Mouse (Mus musculus) forebrain, embryonic 15.5 days (tissue): ENCODE data around the gene Fgfr2. TPM values are rescaled to one million over a fixed set of nuclear protein-coding genes. Genes with fewer than 3 reads are reported as not detected.

Experiments used
- ATAC-seq: fragments of 200-750 bp; cut with Nextera tagmentation; replicated peaks from 2 replicates; pipeline ENCODE4 v1.8.0; 2017; ENCODE audit warnings: mild to moderate bottlenecking, moderate TSS enrichment, moderate library complexity
- H3K27ac ChIP-seq: fragments of 300-500 bp; sonication (generic); replicated peaks from 2 replicates; pipeline ENCODE4 v1.5.1; 2015; ENCODE audit warnings: mild to moderate bottlenecking, inconsistent platforms
- H3K27me3 ChIP-seq: fragments of 300-500 bp; sonication (generic); 2 replicates; pipeline ENCODE4 v1.6.1; 2015; ENCODE audit warnings: inconsistent platforms
- H3K36me3 ChIP-seq: fragments of 300-500 bp; sonication (generic); 2 replicates; pipeline ENCODE4 v1.6.1; 2015; ENCODE audit warnings: mild to moderate bottlenecking, inconsistent platforms
- H3K4me1 ChIP-seq: fragments of 300-500 bp; sonication (generic); 2 replicates; pipeline ENCODE4 v1.6.1; 2015; ENCODE audit warnings: inconsistent platforms
- H3K4me2 ChIP-seq: fragments of 300-500 bp; sonication (generic); replicated peaks from 2 replicates; pipeline ENCODE4 v1.6.1; 2015; ENCODE audit warnings: mild to moderate bottlenecking, inconsistent platforms
- H3K4me3 ChIP-seq: fragments of 300-500 bp; sonication (generic); 2 replicates; pipeline ENCODE4 v1.5.1; 2015; ENCODE audit warnings: mild to moderate bottlenecking, inconsistent platforms
- H3K9ac ChIP-seq: fragments of 300-500 bp; sonication (generic); replicated peaks from 2 replicates; pipeline ENCODE4 v1.6.1; 2015; ENCODE audit warnings: mild to moderate bottlenecking, inconsistent platforms
- H3K9me3 ChIP-seq: fragments of 300-500 bp; sonication (generic); 2 replicates; pipeline ENCODE4 v1.6.1; 2016; ENCODE audit warnings: inconsistent platforms
- WGBS: fragments of 180-500 bp; shearing (Covaris S2); methylation state at CpG from one replicate; pipeline ENCODE4 v1.1.7; 2015; ENCODE audit warnings: mixed read lengths; 5-methylcytosine and 5-hydroxymethylcytosine counted together
- polyA plus RNA-seq: library from polyadenylated mRNA; unstranded; fragments of >200 nt; fragmentation: Nextera tagmentation; extraction: Ambion mirVana; gene quantifications from 2 replicates; pipeline ENCODE4 v1.2.1, GENCODE M21; 2015

The Fgfr2 gene
- polyA plus RNA-seq, 1 experiment from 2014 or later: 48.1 TPM

GRCm38 (mm10) chr7:131648276-131648675 is 1474.9 kb downstream of the Fgfr2 start:
- peaks cover 24% of the 10 kb centered on the region for H3K4me1 ChIP-seq
- no peaks in the 10 kb centered on the region for H3K9me3 ChIP-seq
- ATAC-seq: no peak
- H3K27me3 ChIP-seq: peaks cover 95% of the 10 kb centered on the region
- no peak overlapping the region for H3K27ac ChIP-seq
- H3K36me3 ChIP-seq: no peaks in the 10 kb centered on the region
- no peak overlapping the region for H3K9ac ChIP-seq
- no peak overlapping the region for H3K4me2 ChIP-seq
- H3K4me3 ChIP-seq: no peak overlapping the region
- 29% methylated on average over 7 of the region's 7 CpGs for WGBS

DNA sequence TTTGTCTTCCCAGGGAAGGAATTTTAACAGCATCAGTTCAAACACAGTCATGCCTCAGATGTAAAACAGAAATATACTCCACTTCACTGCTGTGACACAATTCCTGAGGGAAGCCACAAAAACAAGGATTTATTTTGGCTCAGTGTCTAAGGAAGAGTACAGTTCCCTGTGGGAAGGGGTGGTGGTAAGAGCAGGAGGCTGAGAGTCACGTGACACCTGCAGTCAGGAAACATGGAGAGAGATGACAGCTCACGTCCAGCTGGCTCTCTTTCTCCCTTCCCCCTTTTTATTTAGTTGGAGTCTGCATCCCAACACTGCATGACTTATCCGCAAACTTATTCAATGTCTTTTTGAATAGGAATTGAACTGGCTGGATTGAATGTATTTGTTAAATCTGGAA is 1475.6 kb downstream of the Fgfr2 start:
- Histone ChIP-seq H3K4me2 (no peak overlapping the region), H3K4me1 (peaks cover 24% of the 10 kb centered on the region), H3K9ac (no peak overlapping the region), H3K9me3 (no peaks in the 10 kb centered on the region), H3K36me3 (no peaks in the 10 kb centered on the region), H3K4me3 (no peak overlapping the region), H3K27ac (no peak overlapping the region), H3K27me3 (peaks cover 95% of the 10 kb centered on the region)
- ATAC-seq: no peak
- WGBS: 42% methylated on average over 3 of the region's 3 CpGs

DNA sequence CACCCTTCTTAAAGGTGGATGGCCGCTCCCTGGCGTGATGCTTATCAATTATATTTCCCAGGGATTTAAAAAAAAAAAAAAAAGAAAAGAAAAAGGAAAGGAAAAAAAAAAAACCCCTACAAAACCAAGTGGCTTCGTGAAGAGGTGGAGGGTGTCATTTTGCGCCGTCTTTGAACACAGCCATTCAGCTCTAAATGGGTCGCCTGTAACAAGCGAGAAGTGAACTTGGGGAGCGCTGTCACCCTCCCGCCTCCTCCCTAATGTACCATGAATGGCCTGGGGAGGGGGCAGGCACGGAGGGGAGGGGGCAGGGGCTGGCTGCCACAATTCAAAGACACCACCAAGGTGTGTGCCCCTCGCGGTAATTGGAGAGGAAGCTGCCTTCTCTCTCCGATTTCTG is 1478.6 kb downstream of the Fgfr2 start:
- H3K4me2 ChIP-seq: no peak overlapping the region
- H3K9ac ChIP-seq: no peak overlapping the region
- ATAC-seq: no peak
- H3K9me3 ChIP-seq: no peaks in the 10 kb centered on the region
- peaks cover 18% of the 10 kb centered on the region for H3K4me1 ChIP-seq
- H3K27me3 ChIP-seq: peaks cover 99% of the 10 kb centered on the region
- no peak overlapping the region for H3K27ac ChIP-seq
- under 1% methylated on average over 13 of the region's 13 CpGs for WGBS
- no peak overlapping the region for H3K4me3 ChIP-seq
- H3K36me3 ChIP-seq: no peaks in the 10 kb centered on the region

GRCm38 (mm10) chr7:131644051-131644450 is 1479.1 kb downstream of the Fgfr2 start:
- H3K4me3 ChIP-seq: peak overlapping the region; percentile 7; the same call in 1 of the 2 replicates
- no peaks in the 10 kb centered on the region for H3K9me3 ChIP-seq
- H3K36me3 ChIP-seq: no peaks in the 10 kb centered on the region
- no peak overlapping the region for H3K9ac ChIP-seq
- H3K27me3 ChIP-seq: peaks cover 97% of the 10 kb centered on the region
- no peak for ATAC-seq
- no peak overlapping the region for H3K27ac ChIP-seq
- H3K4me1 ChIP-seq: peaks cover 18% of the 10 kb centered on the region
- H3K4me2 ChIP-seq: no peak overlapping the region
- under 1% methylated on average over 16 of the region's 16 CpGs for WGBS

GRCm38 (mm10) chr7:131643341-131643840 is 1479.8 kb downstream of the Fgfr2 start:
- Histone ChIP-seq H3K4me3 (no peak overlapping the region), H3K27ac (no peak overlapping the region), H3K9me3 (no peaks in the 10 kb centered on the region), H3K36me3 (no peaks in the 10 kb centered on the region), H3K4me1 (peaks cover 18% of the 10 kb centered on the region), H3K27me3 (peaks cover 90% of the 10 kb centered on the region), H3K9ac (no peak overlapping the region), H3K4me2 (no peak overlapping the region)
- no peak for ATAC-seq
- 9% methylated on average over 13 of the region's 13 CpGs for WGBS

GRCm38 (mm10) chr7:131629562-131629961 is 1493.6 kb downstream of the Fgfr2 start:
- Histone ChIP-seq H3K27me3 (no peaks in the 10 kb centered on the region), H3K4me2 (no peak overlapping the region), H3K9ac (no peak overlapping the region), H3K9me3 (no peaks in the 10 kb centered on the region), H3K4me3 (no peak overlapping the region), H3K27ac (peak overlapping the region; percentile 82), H3K36me3 (no peaks in the 10 kb centered on the region), H3K4me1 (peaks cover 35% of the 10 kb centered on the region)
- ATAC-seq: 0 out of 2 replicates have a peak, but pooled peaks have one; percentile 47
- 24% methylated on average over 8 of the region's 8 CpGs for WGBS

- Histone ChIP-seq H3K27ac (peak overlapping the region; percentile 82), H3K9ac (no peak overlapping the region), H3K4me2 (peak overlapping the region; percentile 5; the same call in 1 of the 2 replicates), H3K9me3 (no peaks in the 10 kb centered on the region), H3K4me3 (no peak overlapping the region), H3K27me3 (no peaks in the 10 kb centered on the region), H3K4me1 (peaks cover 35% of the 10 kb centered on the region), H3K36me3 (no peaks in the 10 kb centered on the region)
- WGBS: 52% methylated on average over 13 of the region's 13 CpGs
- ATAC-seq: peak; percentile 86
These were observed 1494.2 kb downstream of the Fgfr2 start for GRCm38 (mm10) chr7:131628846-131629391.

DNA sequence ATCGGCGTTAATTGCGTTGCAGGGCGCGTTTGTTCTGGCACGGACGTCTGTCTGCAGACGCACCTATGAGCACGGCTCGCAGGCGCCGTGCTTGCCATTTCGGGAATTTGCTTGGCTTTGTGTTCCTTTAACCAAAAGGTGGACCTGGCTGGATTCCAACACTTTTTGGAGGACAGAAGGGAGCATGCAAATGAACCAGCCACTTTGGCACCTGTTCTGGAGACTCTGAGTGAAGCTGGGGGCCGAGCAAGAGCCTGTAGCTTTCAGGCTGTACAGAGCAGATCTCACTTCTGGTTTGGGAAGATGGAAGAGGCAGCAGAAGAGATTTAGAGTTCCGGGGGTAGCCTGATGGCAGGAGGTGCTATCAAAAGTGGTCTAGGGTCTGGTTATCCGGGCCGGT is 1494.8 kb downstream of the Fgfr2 start:
- H3K9me3 ChIP-seq: no peaks in the 10 kb centered on the region
- peak overlapping the region; percentile 82 for H3K27ac ChIP-seq
- H3K4me2 ChIP-seq: peak overlapping the region; percentile 5; the same call in 1 of the 2 replicates
- no peaks in the 10 kb centered on the region for H3K36me3 ChIP-seq
- ATAC-seq: peak; percentile 69; the same call in 1 of the 2 replicates
- H3K4me1 ChIP-seq: peaks cover 35% of the 10 kb centered on the region
- peaks cover 5% of the 10 kb centered on the region; the same call in 1 of the 2 replicates for H3K27me3 ChIP-seq
- H3K4me3 ChIP-seq: no peak overlapping the region
- H3K9ac ChIP-seq: no peak overlapping the region
- WGBS: 58% methylated on average over 17 of the region's 17 CpGs

- WGBS: 47% methylated on average over 7 of the region's 7 CpGs
These were observed 1513.5 kb downstream of the Fgfr2 start for GRCm38 (mm10) chr7:131609677-131610076.

DNA sequence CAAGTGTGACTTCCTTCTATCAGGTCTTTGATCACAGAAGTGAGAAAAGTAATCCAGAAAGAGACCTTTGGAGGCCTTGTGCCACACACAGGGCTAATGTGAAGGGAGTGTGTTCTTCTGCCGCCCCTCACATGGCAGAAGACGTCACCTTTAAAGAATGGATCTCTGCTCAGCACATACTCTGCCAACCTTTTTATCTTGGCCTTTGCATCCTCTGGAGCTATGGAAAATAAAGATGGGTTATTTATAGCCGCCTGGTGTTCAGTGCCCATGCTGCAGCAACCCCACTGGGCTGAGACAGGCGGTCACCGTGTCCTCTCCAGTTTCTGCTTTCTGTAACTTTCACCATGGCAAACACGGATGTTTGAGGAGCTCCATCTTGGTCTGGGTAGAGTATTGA is 1515.1 kb downstream of the Fgfr2 start:
- 95% methylated on average over 6 of the region's 6 CpGs for WGBS
- no peak for ATAC-seq
- peaks cover 28% of the 10 kb centered on the region for H3K27me3 ChIP-seq
- no peak overlapping the region for H3K4me2 ChIP-seq
- H3K9ac ChIP-seq: no peak overlapping the region
- H3K4me3 ChIP-seq: no peak overlapping the region
- no peak overlapping the region for H3K27ac ChIP-seq
- no peaks in the 10 kb centered on the region for H3K9me3 ChIP-seq
- no peaks in the 10 kb centered on the region for H3K36me3 ChIP-seq
- no peaks in the 10 kb centered on the region for H3K4me1 ChIP-seq

More at GRCm38 (mm10) chr7:131609677-131610076, 1513.5 kb downstream of the Fgfr2 start:
- Histone ChIP-seq H3K9ac (no peak overlapping the region), H3K27ac (no peak overlapping the region), H3K9me3 (no peaks in the 10 kb centered on the region), H3K36me3 (no peaks in the 10 kb centered on the region), H3K27me3 (peaks cover 18% of the 10 kb centered on the region), H3K4me1 (no peaks in the 10 kb centered on the region), H3K4me3 (no peak overlapping the region), H3K4me2 (no peak overlapping the region)
- ATAC-seq: no peak

DNA sequence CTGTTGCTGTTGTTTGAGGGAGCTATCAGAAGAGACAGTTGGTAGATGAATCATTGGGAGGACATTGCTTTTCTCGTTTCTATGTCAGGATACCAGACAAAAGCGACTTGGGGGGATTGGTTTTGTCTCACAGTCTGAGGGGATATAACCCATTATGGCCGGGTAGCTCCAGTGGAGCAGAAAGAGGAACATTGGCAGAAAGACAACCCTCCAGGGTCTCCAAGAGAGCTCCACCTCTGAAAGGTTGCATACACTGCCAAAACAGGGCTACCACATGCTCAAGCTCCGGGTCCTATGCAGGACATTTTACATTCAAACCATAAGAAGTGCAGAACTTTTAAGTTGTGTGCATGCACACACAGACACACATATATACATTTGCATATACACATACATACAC is 1517.7 kb downstream of the Fgfr2 start:
- no peak overlapping the region for H3K9ac ChIP-seq
- H3K9me3 ChIP-seq: no peaks in the 10 kb centered on the region
- 0 out of 2 replicates have a peak, but pooled peaks cover 5% of the 10 kb centered on the region for H3K4me1 ChIP-seq
- H3K36me3 ChIP-seq: no peaks in the 10 kb centered on the region
- ATAC-seq: no peak
- H3K27ac ChIP-seq: no peak overlapping the region
- no peak overlapping the region for H3K4me2 ChIP-seq
- 71% methylated on average over 4 of the region's 4 CpGs for WGBS
- no peak overlapping the region for H3K4me3 ChIP-seq
- peaks cover 39% of the 10 kb centered on the region for H3K27me3 ChIP-seq

GRCm38 (mm10) chr7:131604946-131605345 is 1518.2 kb downstream of the Fgfr2 start:
- Histone ChIP-seq H3K4me3 (no peak overlapping the region), H3K4me2 (no peak overlapping the region), H3K4me1 (0 out of 2 replicates have a peak, but pooled peaks cover 5% of the 10 kb centered on the region), H3K27ac (no peak overlapping the region), H3K9me3 (no peaks in the 10 kb centered on the region), H3K36me3 (no peaks in the 10 kb centered on the region), H3K9ac (no peak overlapping the region), H3K27me3 (peaks cover 45% of the 10 kb centered on the region)
- 94% methylated on average over 10 of the region's 10 CpGs for WGBS
- ATAC-seq: no peak

DNA sequence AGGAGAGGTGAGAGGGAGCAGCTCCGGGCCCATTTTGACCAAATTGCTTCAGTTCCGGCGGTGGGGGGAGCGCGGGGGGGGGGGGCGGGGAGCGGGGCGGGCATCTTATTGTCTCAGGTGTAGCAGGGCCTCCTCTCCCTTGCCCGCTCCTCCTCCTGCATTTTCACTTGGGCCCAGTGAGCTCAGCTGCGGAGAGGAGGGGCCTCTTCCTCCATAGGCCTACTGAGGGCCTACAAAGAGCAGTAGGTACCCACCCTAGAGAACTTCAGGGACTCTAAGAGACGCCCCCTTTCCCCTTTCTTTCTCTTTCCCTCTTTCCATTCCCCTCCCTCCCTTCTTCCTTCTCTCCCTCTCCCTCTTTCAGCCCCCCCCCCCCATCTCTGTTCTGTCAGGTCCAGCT is 1520.0 kb downstream of the Fgfr2 start:
- Histone ChIP-seq H3K9me3 (no peaks in the 10 kb centered on the region), H3K4me3 (no peak overlapping the region), H3K36me3 (no peaks in the 10 kb centered on the region), H3K9ac (no peak overlapping the region), H3K27ac (no peak overlapping the region), H3K4me1 (peaks cover 13% of the 10 kb centered on the region), H3K4me2 (no peak overlapping the region), H3K27me3 (peaks cover 47% of the 10 kb centered on the region)
- ATAC-seq: no peak
- WGBS: under 1% methylated on average over 8 of the region's 11 CpGs
